Mouse (Mus musculus) stomach, postnatal 0 days (tissue): ENCODE data around the gene Med16. TPM values are rescaled to one million over a fixed set of nuclear protein-coding genes. Genes with fewer than 3 reads are reported as not detected.
A peak's percentile ranks its signal among the peaks of the same experiment; 100 is the strongest.

Experiments
- ATAC-seq: fragments of 200-750 bp; cut with Nextera tagmentation; 2 replicates; pipeline ENCODE4 v1.8.0; 2017; ENCODE audit not compliant: low FRiP score, low TSS enrichment
- DNase-seq: peaks from one replicate; pipeline ENCODE4 v3.0.0-alpha.2; 2016; ENCODE audit warnings: low spot score
- H3K27ac ChIP-seq: fragments of 300-500 bp; sonication (generic); replicated peaks from 2 replicates; pipeline ENCODE4 v1.5.1; 2014; ENCODE audit warnings: mild to moderate bottlenecking, control low read depth
- H3K27me3 ChIP-seq: fragments of 300-500 bp; sonication (generic); 2 replicates; pipeline ENCODE4 v1.6.1; 2014; ENCODE audit warnings: low read length; ENCODE audit not compliant: control insufficient read depth, insufficient read depth
- H3K36me3 ChIP-seq: fragments of 300-500 bp; sonication (generic); 2 replicates; pipeline ENCODE4 v1.6.1; 2014; ENCODE audit warnings: low read length, mixed read lengths; ENCODE audit not compliant: control insufficient read depth, insufficient read depth
- H3K4me1 ChIP-seq: fragments of 300-500 bp; sonication (generic); replicated peaks from 2 replicates; pipeline ENCODE4 v1.6.1; 2014; ENCODE audit warnings: antibody characterized with exemption; ENCODE audit not compliant: control insufficient read depth, insufficient read depth
- H3K4me2 ChIP-seq: fragments of 300-500 bp; sonication (generic); replicated peaks from 2 replicates; pipeline ENCODE4 v1.6.1; 2014; ENCODE audit warnings: low read depth, mild to moderate bottlenecking, control low read depth, moderate library complexity
- H3K4me3 ChIP-seq: fragments of 300-500 bp; sonication (generic); 2 replicates; pipeline ENCODE4 v1.5.1; 2014; ENCODE audit warnings: low read depth, low read length, control low read depth
- H3K9ac ChIP-seq: fragments of 300-500 bp; sonication (generic); 2 replicates; pipeline ENCODE4 v1.6.1; 2014; ENCODE audit warnings: mild to moderate bottlenecking, low read length, control low read depth, mixed read lengths
- H3K9me3 ChIP-seq: fragments of 300-500 bp; sonication (generic); 2 replicates; pipeline ENCODE4 v1.6.1; 2016; ENCODE audit warnings: low read length; ENCODE audit not compliant: control insufficient read depth
- CTCF ChIP-seq: IDR thresholded peaks from 2 replicates; pipeline ENCODE4 v1.5.1; 2016; ENCODE audit warnings: antibody characterized with exemption, low read depth, mild to moderate bottlenecking, moderate library complexity
- EP300 ChIP-seq: optimal IDR thresholded peaks from 2 replicates; pipeline ENCODE3; 2016; ENCODE audit warnings: antibody characterized with exemption
- WGBS: fragments of 180-500 bp; shearing (Covaris S2); extraction: QIAGEN DNeasy Blood & Tissue Kit; methylation state at CpG from one replicate; pipeline ENCODE4 v1.1.7; 2014; 5-methylcytosine and 5-hydroxymethylcytosine counted together
- polyA plus RNA-seq: library from polyadenylated mRNA; unstranded; fragments of >200 nt; fragmentation: Nextera tagmentation; extraction: Ambion mirVana; gene quantifications from 2 replicates; pipeline ENCODE4 v1.2.1, GENCODE M21; 2015

Med16 gene
- polyA plus RNA-seq, 1 experiment from 2014 or later: 25.6 TPM

DNA sequence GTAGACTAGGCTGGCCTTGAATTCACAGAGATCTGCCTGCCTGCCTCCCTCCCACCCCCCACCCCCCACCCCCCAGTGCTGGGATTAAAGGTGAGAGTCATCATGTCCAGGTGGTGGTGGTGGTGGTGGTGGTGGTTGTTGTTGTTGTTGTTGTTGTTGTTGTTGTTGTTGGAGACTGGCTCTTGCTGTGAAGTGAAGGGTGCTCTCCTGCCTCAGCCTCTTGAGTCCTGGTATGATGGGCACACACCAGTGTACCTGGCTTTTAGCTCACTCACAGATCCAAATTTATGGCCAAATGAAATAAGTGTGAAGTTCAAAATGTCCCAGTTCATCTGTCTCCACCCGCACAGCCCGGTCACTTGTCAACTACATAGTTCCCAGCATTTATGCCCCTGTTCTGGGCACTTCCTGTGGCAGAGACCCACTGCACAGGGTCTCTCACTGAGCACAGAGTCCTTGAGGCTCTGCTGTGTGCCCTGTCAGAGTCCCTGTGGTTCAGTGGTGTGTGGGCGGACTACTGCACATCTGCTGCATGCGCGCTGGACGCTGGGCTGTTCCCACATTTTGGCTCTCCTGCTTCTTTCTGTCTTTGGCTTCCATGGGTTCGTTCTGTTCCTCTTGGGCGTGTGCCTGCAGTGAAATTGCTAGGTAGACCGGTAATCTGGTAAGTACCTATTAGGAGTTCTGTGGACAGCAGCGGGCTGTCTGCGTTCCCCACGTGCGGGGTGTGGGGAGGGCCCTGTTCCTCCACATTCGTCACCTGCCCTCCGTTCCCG is 26.3 kb upstream of the Med16 start:
- no peak for TF ChIP-seq CTCF
- no peak for TF ChIP-seq EP300
- Histone ChIP-seq H3K9ac (no peak overlapping the region), H3K4me1 (peaks cover 23% of the 10 kb centered on the region), H3K27me3 (no peaks in the 10 kb centered on the region), H3K4me2 (no peak overlapping the region), H3K4me3 (no peak overlapping the region), H3K9me3 (no peaks in the 10 kb centered on the region), H3K36me3 (peaks cover 2% of the 10 kb centered on the region; the same call in 1 of the 2 replicates), H3K27ac (peak overlapping the region; percentile 69)
- no peak for DNase-seq
- ATAC-seq: no peak
- 81% methylated on average over 16 of the region's 16 CpGs for WGBS

DNA sequence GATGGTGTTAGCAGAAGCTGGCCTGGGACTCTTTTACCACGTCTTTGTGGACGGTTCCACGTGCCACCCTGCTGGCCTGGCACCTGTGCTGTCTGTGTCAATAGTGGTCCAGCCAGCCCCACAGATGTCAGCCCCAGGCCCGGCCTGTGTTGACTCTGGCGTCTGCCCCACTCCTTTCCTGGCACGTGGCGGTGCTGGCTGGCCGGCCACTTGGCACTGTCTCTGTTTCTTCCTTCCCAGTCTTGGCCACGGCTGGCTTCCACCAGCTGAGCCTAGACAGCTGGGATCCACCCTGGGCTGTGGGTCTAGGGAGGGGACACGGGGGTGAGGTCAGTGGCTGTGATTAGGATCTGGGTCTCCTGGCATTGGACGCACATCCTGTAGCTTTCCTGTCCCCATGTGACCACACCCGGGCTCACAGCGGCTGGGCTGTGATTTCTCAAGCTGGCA is 25.6 kb upstream of the Med16 start:
- peak; percentile 78 for DNase-seq
- TF ChIP-seq EP300: no peak
- TF ChIP-seq CTCF: no peak
- H3K27me3 ChIP-seq: no peaks in the 10 kb centered on the region
- H3K9me3 ChIP-seq: no peaks in the 10 kb centered on the region
- ATAC-seq: peak; percentile 46
- H3K4me3 ChIP-seq: no peak overlapping the region
- WGBS: 20% methylated on average over 13 of the region's 13 CpGs
- peak overlapping the region; percentile 69 for H3K27ac ChIP-seq
- H3K4me1 ChIP-seq: peaks cover 23% of the 10 kb centered on the region
- no peak overlapping the region for H3K9ac ChIP-seq
- H3K36me3 ChIP-seq: peaks cover 2% of the 10 kb centered on the region; the same call in 1 of the 2 replicates
- no peak overlapping the region; the same call in 1 of the 2 replicates for H3K4me2 ChIP-seq

- no peak for DNase-seq
- Histone ChIP-seq H3K9ac (no peak overlapping the region), H3K4me2 (no peak overlapping the region), H3K27ac (peak overlapping the region; percentile 69), H3K4me3 (no peak overlapping the region), H3K4me1 (peaks cover 25% of the 10 kb centered on the region), H3K27me3 (no peaks in the 10 kb centered on the region), H3K36me3 (peaks cover 2% of the 10 kb centered on the region; the same call in 1 of the 2 replicates), H3K9me3 (no peaks in the 10 kb centered on the region)
- WGBS: 69% methylated on average over 6 of the region's 6 CpGs
- TF ChIP-seq EP300 (no peak), CTCF (no peak)
- no peak for ATAC-seq
Observed at GRCm38 (mm10) chr10:79933861-79934260, 25.1 kb upstream of the Med16 start.

DNA sequence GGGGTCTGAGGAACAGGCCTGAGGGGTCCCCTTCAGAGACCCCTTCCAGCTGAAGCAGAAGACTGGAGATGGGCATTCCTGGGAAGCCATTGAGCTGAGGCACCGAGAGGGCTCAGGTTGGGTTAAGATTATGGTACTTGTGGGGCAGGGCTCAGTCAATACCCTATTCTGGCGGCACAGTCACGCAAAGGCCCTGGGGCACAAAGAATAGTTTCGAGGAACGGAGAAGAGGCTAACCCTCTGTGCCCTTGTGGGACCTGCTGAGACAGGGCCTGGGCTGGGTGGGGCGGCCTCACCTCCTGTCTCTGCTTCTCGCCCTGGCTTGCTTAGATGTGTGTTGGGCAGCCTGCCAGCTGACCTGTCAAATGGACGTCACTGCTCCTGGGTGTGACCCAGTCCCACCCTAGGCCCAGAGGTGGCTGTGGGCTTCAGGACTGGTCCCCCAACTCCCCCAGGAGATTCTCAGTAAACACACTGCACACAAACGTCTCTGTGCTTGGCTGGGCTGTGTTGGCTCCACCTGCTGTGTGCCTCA is 24.5 kb upstream of the Med16 start:
- TF ChIP-seq EP300: no peak
- TF ChIP-seq CTCF: no peak
- 47% methylated on average over 9 of the region's 9 CpGs for WGBS
- peak overlapping the region; percentile 69 for H3K27ac ChIP-seq
- peaks cover 2% of the 10 kb centered on the region; the same call in 1 of the 2 replicates for H3K36me3 ChIP-seq
- ATAC-seq (no peak), DNase-seq (no peak)
- H3K9me3 ChIP-seq: no peaks in the 10 kb centered on the region
- H3K27me3 ChIP-seq: no peaks in the 10 kb centered on the region
- 0 out of 2 replicates have a peak overlapping the region, but pooled peaks have one; percentile 11 for H3K4me2 ChIP-seq
- no peak overlapping the region for H3K4me3 ChIP-seq
- H3K9ac ChIP-seq: peak overlapping the region; percentile 4
- peaks cover 25% of the 10 kb centered on the region for H3K4me1 ChIP-seq

DNA sequence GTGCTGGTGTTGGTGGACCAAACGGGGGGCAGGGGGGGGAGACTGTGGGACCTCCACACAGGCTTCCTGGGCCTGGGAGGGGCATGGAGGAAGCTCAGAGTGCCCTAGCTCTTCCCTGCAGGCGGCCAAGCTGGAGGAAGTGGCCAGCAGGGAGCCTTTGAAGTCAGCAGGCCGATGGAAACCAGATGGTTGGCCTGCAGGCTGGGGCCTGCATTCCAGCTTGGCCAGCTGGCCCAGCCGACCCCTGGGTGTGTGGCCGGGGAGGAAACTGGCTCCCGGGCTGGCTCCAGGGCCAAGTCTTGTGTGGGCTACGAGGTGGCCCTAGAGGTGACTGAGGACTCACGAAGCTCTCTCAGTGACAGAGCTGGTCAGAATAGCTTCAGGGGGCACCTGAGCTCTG is 24.0 kb upstream of the Med16 start:
- Histone ChIP-seq H3K4me1 (peaks cover 23% of the 10 kb centered on the region), H3K27me3 (no peaks in the 10 kb centered on the region), H3K4me3 (no peak overlapping the region), H3K4me2 (peak overlapping the region; percentile 11; the same call in 1 of the 2 replicates), H3K9ac (peak overlapping the region; percentile 18; the same call in 1 of the 2 replicates), H3K27ac (peak overlapping the region; percentile 69), H3K9me3 (no peaks in the 10 kb centered on the region), H3K36me3 (peaks cover 2% of the 10 kb centered on the region; the same call in 1 of the 2 replicates)
- no peak for TF ChIP-seq EP300
- TF ChIP-seq CTCF: peak; percentile 23; the same call in 1 of the 2 replicates
- DNase-seq (peak; percentile 55), ATAC-seq (0 out of 2 replicates have a peak, but pooled peaks have one; percentile 6)
- WGBS: 17% methylated on average over 8 of the region's 8 CpGs
